Mouse (Mus musculus) lung, embryonic 16.5 days (tissue): ENCODE data around the gene Olfr488. TPM values are rescaled to one million over a fixed set of nuclear protein-coding genes. Genes with fewer than 3 reads are reported as not detected.
"Not testable (repeated sequence)": the region's sequence is repeated elsewhere in the genome, so short reads cannot be mapped to it uniquely, and the experiment has no call there.

Experiments
- ATAC-seq: fragments of 200-750 bp; cut with Nextera tagmentation; 2 replicates; pipeline ENCODE4 v1.8.0; 2017; ENCODE audit warnings: low read depth, mild to moderate bottlenecking, moderate library complexity
- H3K27ac ChIP-seq: fragments of 300-500 bp; sonication (generic); 2 replicates; pipeline ENCODE4 v1.5.1; 2014; ENCODE audit warnings: mild to moderate bottlenecking, control low read depth, low read length
- H3K27me3 ChIP-seq: fragments of 300-500 bp; sonication (generic); 2 replicates; pipeline ENCODE4 v1.6.1; 2014; ENCODE audit warnings: low read depth, low read length, mixed read lengths; ENCODE audit not compliant: control insufficient read depth, insufficient read depth
- H3K36me3 ChIP-seq: fragments of 300-500 bp; sonication (generic); 2 replicates; pipeline ENCODE4 v1.6.1; 2014; ENCODE audit warnings: low read length; ENCODE audit not compliant: control insufficient read depth, insufficient read depth
- H3K4me1 ChIP-seq: fragments of 300-500 bp; sonication (generic); replicated peaks from 2 replicates; pipeline ENCODE4 v1.6.1; 2014; ENCODE audit warnings: low read length, mixed read lengths; ENCODE audit not compliant: control insufficient read depth, insufficient read depth
- H3K4me2 ChIP-seq: fragments of 300-500 bp; sonication (generic); 2 replicates; pipeline ENCODE4 v1.6.1; 2014; ENCODE audit warnings: low read depth, low read length, control low read depth
- H3K4me3 ChIP-seq: fragments of 300-500 bp; sonication (generic); 2 replicates; pipeline ENCODE4 v1.5.1; 2014; ENCODE audit warnings: mild to moderate bottlenecking, low read length, control low read depth
- H3K9ac ChIP-seq: fragments of 300-500 bp; sonication (generic); 2 replicates; pipeline ENCODE4 v1.6.1; 2014; ENCODE audit warnings: low read length, control low read depth
- H3K9me3 ChIP-seq: fragments of 300-500 bp; sonication (generic); 2 replicates; pipeline ENCODE4 v1.6.1; 2016; ENCODE audit warnings: low read length; ENCODE audit not compliant: control insufficient read depth
- WGBS: fragments of 180-500 bp; shearing (Covaris S2); extraction: QIAGEN DNeasy Blood & Tissue Kit; methylation state at CpG from one replicate; pipeline ENCODE4 v1.1.7; 2014; 5-methylcytosine and 5-hydroxymethylcytosine counted together
- polyA plus RNA-seq: library from polyadenylated mRNA; unstranded; fragments of >200 nt; fragmentation: Nextera tagmentation; extraction: Ambion mirVana; gene quantifications from 2 replicates; pipeline ENCODE4 v1.2.1, GENCODE M21; 2015

The Olfr488 gene
- polyA plus RNA-seq: not detected in 2 replicates

DNA sequence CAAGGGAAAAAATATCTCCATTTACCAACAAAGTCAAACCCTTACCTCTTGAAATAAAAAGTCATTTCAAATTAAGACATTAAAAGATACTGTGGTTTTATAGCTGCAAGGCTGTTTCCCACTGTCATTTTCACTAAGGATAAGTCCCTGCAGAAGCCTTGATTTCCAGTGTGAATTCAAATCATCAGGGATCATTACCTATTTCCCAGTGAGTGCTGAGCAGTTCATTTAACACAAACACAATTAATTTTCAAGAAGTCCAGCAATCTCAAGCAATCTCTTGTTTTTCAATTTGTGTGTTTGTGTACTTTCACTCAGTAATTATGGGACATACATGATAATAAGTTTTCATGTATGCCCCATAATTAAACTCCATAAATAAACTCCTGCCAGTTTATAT, at the start of gene Olfr488:
TSS of gene Olfr488 (minus strand) at position 101 of the 400 bp plus-strand sequence.
- no peaks in the 10 kb centered on the region for H3K4me1 ChIP-seq
- no peak within 1 kb of the TSS for H3K9ac ChIP-seq
- no peaks in the 10 kb centered on the region for H3K27me3 ChIP-seq
- H3K36me3 ChIP-seq: no peaks in the 10 kb centered on the region
- no peak within 1 kb of the TSS for H3K4me3 ChIP-seq
- no peak for ATAC-seq
- no peak within 1 kb of the TSS for H3K27ac ChIP-seq
- no peaks in the 10 kb centered on the region for H3K9me3 ChIP-seq
- no peak within 1 kb of the TSS for H3K4me2 ChIP-seq

- no peaks in the 10 kb centered on the region for H3K4me1 ChIP-seq
- no peak for ATAC-seq
- no peak within 1 kb of the TSS for H3K4me2 ChIP-seq
- no peak within 1 kb of the TSS for H3K9ac ChIP-seq
- H3K27ac ChIP-seq: no peak within 1 kb of the TSS
- no peaks in the 10 kb centered on the region for H3K9me3 ChIP-seq
- H3K4me3 ChIP-seq: no peak within 1 kb of the TSS
- H3K36me3 ChIP-seq: no peaks in the 10 kb centered on the region
- H3K27me3 ChIP-seq: no peaks in the 10 kb centered on the region
These were observed 30.7 kb upstream of the Olfr488 start, which contains the start of gene Olfr490 for GRCm38 (mm10) chr7:108288834-108289233. TSS of gene Olfr490 (minus strand) at chr7:108288934.

DNA sequence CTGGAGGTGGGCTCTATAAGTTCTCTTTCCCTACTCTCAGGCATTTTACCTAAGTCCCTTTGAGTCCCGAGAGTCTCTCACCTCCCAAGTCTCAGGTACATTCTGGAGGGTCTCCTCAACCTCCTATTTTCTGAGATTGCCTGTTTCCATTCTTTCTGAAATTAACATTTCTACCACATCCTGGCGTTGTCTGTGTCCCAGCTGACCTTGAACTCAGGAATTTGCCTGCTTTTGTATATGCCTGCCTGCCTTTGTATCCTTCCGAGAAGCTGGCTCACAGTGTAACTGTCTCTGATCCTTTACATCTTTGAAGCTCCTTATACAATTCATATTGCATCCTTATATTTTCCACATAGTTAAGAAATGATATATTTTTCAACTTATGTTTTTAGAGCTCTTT, 24.6 kb downstream of the Olfr488 start:
- ATAC-seq: no peak

GRCm38 (mm10) chr7:108214536-108214935, 43.6 kb downstream of the Olfr488 start, which contains the start of gene Olfr487:
TSS of gene Olfr487 (minus strand) at chr7:108214636.
- ATAC-seq, H3K36me3 ChIP-seq, H3K9me3 ChIP-seq, H3K4me2 ChIP-seq, H3K27ac ChIP-seq, H3K9ac ChIP-seq, H3K4me3 ChIP-seq, H3K27me3 ChIP-seq, H3K4me1 ChIP-seq: not testable (repeated sequence)

More for the DNA sequence above, 24.6 kb downstream of the Olfr488 start:
- no peaks in the 10 kb centered on the region for H3K4me1 ChIP-seq
- 70% methylated on average over 3 of the region's 3 CpGs for WGBS
- H3K4me3 ChIP-seq: no peak overlapping the region
- H3K9me3 ChIP-seq: no peaks in the 10 kb centered on the region
- no peaks in the 10 kb centered on the region for H3K36me3 ChIP-seq
- no peaks in the 10 kb centered on the region for H3K27me3 ChIP-seq
- H3K27ac ChIP-seq: no peak overlapping the region
- no peak overlapping the region for H3K4me2 ChIP-seq
- no peak overlapping the region for H3K9ac ChIP-seq

Other genes with a start within 250 kb of the Olfr488 start
- gene Olfr478, start 224.4 kb downstream of the Olfr488 start, polyA plus RNA-seq: not detected in 2 replicates
- gene Olfr479, start 207.7 kb downstream of the Olfr488 start, polyA plus RNA-seq: not detected in 2 replicates
- not detected in 2 replicates for gene Olfr480, start 191.0 kb downstream of the Olfr488 start, polyA plus RNA-seq
- gene Olfr481, start 178.5 kb downstream of the Olfr488 start, polyA plus RNA-seq: not detected in 2 replicates
- 0.11 and 0.20 TPM in 2 replicates for gene Olfr482, start 160.8 kb downstream of the Olfr488 start, polyA plus RNA-seq
- gene Olfr483, start 157.5 kb downstream of the Olfr488 start, polyA plus RNA-seq: not detected in 2 replicates
- gene Olfr484, start 130.9 kb downstream of the Olfr488 start, polyA plus RNA-seq: not detected in 2 replicates
- not detected in 2 replicates for gene Olfr485, start 98.5 kb downstream of the Olfr488 start, polyA plus RNA-seq
- not detected in 2 replicates for gene Olfr486, start 85.6 kb downstream of the Olfr488 start, polyA plus RNA-seq
- gene Olfr487, start 43.7 kb downstream of the Olfr488 start, polyA plus RNA-seq: not detected in 2 replicates
- not detected in 2 replicates for gene Olfr490, start 30.6 kb upstream of the Olfr488 start, polyA plus RNA-seq
- gene Olfr491, start 55.1 kb upstream of the Olfr488 start, polyA plus RNA-seq: not detected in 2 replicates
- gene Olfr492, start 65.3 kb upstream of the Olfr488 start, polyA plus RNA-seq: not detected in 2 replicates
- not detected in 2 replicates for gene Olfr493, start 88.6 kb upstream of the Olfr488 start, polyA plus RNA-seq
- gene Olfr494, start 107.0 kb upstream of the Olfr488 start, polyA plus RNA-seq: not detected in 2 replicates
- not detected in 2 replicates for gene Olfr495, start 134.8 kb upstream of the Olfr488 start, polyA plus RNA-seq
- gene Olfr497, start 162.1 kb upstream of the Olfr488 start, polyA plus RNA-seq: not detected in 2 replicates
- not detected in 2 replicates for gene Olfr498, start 207.0 kb upstream of the Olfr488 start, polyA plus RNA-seq